In the genomic region with DNA sequence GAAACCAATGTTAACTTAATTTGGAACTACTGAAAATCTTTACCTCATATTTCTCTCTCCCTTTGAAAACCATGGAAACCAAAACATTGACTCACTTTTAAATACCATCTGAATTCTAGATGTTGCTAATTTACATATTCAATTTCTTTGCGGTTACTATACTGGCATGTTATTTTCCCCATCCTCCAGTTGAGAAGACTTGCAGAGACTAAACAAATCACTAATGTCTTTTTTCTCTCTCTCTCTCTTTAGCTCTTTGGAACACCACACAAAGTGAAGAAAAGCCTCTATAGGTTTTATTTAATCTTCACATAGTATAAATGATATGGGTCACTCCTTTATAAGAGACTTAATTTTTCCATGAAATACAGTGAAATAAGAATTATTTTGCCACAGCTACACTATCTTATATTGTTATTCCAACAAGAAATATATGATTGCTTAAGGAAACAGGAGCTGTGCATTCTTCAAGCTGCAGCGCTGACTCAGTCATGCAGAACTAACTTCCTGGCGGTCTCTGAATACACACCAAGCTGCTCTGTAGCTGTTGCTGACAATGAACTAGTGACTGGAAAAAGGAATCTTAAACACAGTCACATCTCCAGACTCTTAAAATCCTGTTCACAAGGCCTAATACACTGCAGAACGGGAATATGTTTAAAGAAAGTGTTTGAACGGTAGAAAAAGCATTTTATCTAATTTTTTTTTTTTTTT, we compare ENCODE assay signal across 13 mouse cellular contexts.
DNase-seq lines count a peak whose midpoint lies in the region; ATAC-seq and TF ChIP-seq lines count a peak whose summit lies in the region.
"Had no signal": no experiment of that assay in that cellular context is flagged by ENCODE, and none has a peak within 500 bp of the region (broad histone marks: within the 10 kb centered on the region; RNA-seq: fewer than 3 reads in every experiment).

No protein-coding gene starts in this region.

- no peaks in the 10 kb centered on the region for H3K4me1 ChIP-seq in kidney, postnatal 0 days (replicated peaks; ENCODE audit: insufficient read depth, low read length)
- H3K4me1 ChIP-seq in forebrain, embryonic 12.5 days, result no peaks in the 10 kb centered on the region
- H3K4me1 ChIP-seq: limb, embryonic 12.5 days had no signal

- H3K27ac ChIP-seq in kidney, postnatal 0 days, result no peak overlapping the region
- H3K27ac ChIP-seq in forebrain, embryonic 12.5 days, result no peak overlapping the region
- no peak overlapping the region for H3K27ac ChIP-seq in gastrocnemius, adult 2 months
- H3K27ac ChIP-seq: limb, embryonic 12.5 days had no signal

- H3K4me2 ChIP-seq in kidney, postnatal 0 days (ENCODE audit: low read length), result no peak overlapping the region
- no peak overlapping the region for H3K4me2 ChIP-seq in forebrain, embryonic 12.5 days
- H3K4me2 ChIP-seq: limb, embryonic 12.5 days had no signal

- H3K9ac ChIP-seq in kidney, postnatal 0 days (ENCODE audit: low read depth, low read length), result no peak overlapping the region
- H3K9ac ChIP-seq in forebrain, embryonic 12.5 days, result no peak overlapping the region
- H3K9ac ChIP-seq: limb, embryonic 12.5 days had no signal

- TF ChIP-seq CTCF in kidney, postnatal 0 days (IDR thresholded peaks at IDR 0.05; ENCODE audit: low read depth), result no peak
- TF ChIP-seq CTCF in gastrocnemius, adult 2 months (IDR thresholded peaks at IDR 0.05), result no peak

- DNase-seq in kidney, postnatal 0 days (ENCODE audit: low spot score), result peak; percentile 17
- DNase-seq in kidney, postnatal 36 days, result no peak
- peak; percentile 60 for DNase-seq in mesoderm, embryonic 11.5 days (ENCODE audit: low read depth, low spot score)
- peak; percentile 85 for DNase-seq in retina, postnatal 1 day
- no peak for DNase-seq in gastrocnemius, adult 2 months
- DNase-seq in adrenal gland, postnatal 14 days, result no peak
- DNase-seq in spleen, postnatal 36 days (ENCODE audit: low spot score in 2 of 2), result no peak
- DNase-seq: cerebellum, adult 11 months; kidney, adult 9 months had no signal

- no peak for ATAC-seq in kidney, postnatal 0 days (replicated peaks; ENCODE audit: low FRiP score, low read depth)
- peak; percentile 90 for ATAC-seq in forebrain, embryonic 12.5 days (ENCODE audit: low FRiP score)
- ATAC-seq: lung, postnatal 0 days had no signal

- H3K27me3 ChIP-seq in kidney, postnatal 0 days (ENCODE audit: insufficient read depth, low read length), result no peaks in the 10 kb centered on the region
- H3K27me3 ChIP-seq in forebrain, embryonic 12.5 days, result no peaks in the 10 kb centered on the region
- H3K27me3 ChIP-seq: CH12.LX; limb, embryonic 12.5 days had no signal

- no peaks in the 10 kb centered on the region for H3K36me3 ChIP-seq in kidney, postnatal 0 days (ENCODE audit: insufficient read depth, low read length)
- no peaks in the 10 kb centered on the region for H3K36me3 ChIP-seq in forebrain, embryonic 12.5 days (replicated peaks)
- H3K36me3 ChIP-seq: limb, embryonic 12.5 days had no signal

- no peak overlapping the region for H3K4me3 ChIP-seq in kidney, postnatal 0 days (replicated peaks; ENCODE audit: low read depth, low read length)
- H3K4me3 ChIP-seq in forebrain, embryonic 12.5 days (replicated peaks), result no peak overlapping the region
- no peak overlapping the region for H3K4me3 ChIP-seq in gastrocnemius, adult 2 months
- H3K4me3 ChIP-seq: limb, embryonic 12.5 days had no signal

- WGBS in kidney, postnatal 0 days, result 58% methylated on average over 5 of the region's 5 CpGs
- WGBS in forebrain, embryonic 12.5 days, result 13% methylated on average over 5 of the region's 5 CpGs

- intact Hi-C loops in gastrocnemius, adult 2 months (cut with DNase I), result no loop called here

- H3K9me3 ChIP-seq in kidney, postnatal 0 days (replicated peaks; ENCODE audit: low read length), result no peaks in the 10 kb centered on the region
- H3K9me3 ChIP-seq in forebrain, embryonic 12.5 days, result no peaks in the 10 kb centered on the region
- H3K9me3 ChIP-seq: limb, embryonic 12.5 days had no signal

Comparison
In these comparisons a context has a peak if more than half of its experiments do, and no peak if none do; other contexts are left out.
1. DNase-seq: peak in kidney, postnatal 0 days (single experiment), mesoderm, embryonic 11.5 days (single experiment) and retina, postnatal 1 day (single experiment); none in kidney, postnatal 36 days (0 of 2), gastrocnemius, adult 2 months (single experiment), adrenal gland, postnatal 14 days (single experiment) and spleen, postnatal 36 days (0 of 2).